Mouse (Mus musculus) frontal cortex, postnatal 10 days (tissue): ENCODE data around the gene Cadm2.

Source experiments
- DNase-seq, 2 experiments: peaks; one replicate each; pipeline ENCODE4 v3.0.0; 2022; ENCODE audit warnings: low spot score in 2 of 2, mixed read lengths in 1 of 2

Gene Cadm2

DNA sequence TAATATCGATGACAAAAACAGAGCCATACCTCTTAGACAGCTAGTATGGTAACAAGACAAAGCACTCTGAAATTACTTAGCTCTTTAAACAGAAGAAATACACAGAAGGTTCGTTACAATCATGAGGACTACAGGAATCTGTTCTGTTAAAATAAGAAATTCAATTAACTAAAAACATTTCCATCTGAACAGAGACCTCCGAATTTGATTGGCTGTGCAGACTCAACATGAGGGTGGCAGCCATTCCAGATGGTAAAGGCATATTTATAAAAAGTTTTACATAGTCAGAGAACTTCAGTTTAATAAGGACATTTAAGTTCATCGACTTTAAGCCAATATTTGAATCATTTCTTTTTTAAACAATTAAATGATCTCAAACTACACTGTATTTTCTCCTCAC, 105.2 kb downstream of the Cadm2 start:
- DNase-seq: no peak

DNA sequence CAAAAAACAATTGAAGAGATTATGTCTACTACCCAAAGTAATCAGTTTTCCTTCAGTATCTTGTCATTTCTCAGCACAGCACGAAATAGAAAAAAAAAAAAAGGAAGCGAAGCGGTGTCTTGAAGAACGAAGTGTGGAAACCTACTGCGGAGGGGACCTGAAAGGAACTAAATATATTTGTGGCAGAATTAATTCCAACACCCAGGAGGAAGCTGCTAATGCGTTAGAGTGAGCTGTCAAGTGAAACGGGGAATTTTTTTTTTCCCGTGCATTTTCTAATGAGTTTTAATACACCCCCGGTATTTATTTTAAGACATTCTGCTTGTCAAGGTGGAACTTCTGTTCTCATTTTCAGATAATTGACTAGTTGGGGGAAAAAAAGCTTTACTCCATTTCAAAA, 111.6 kb downstream of the Cadm2 start:
- no peak for DNase-seq

DNA sequence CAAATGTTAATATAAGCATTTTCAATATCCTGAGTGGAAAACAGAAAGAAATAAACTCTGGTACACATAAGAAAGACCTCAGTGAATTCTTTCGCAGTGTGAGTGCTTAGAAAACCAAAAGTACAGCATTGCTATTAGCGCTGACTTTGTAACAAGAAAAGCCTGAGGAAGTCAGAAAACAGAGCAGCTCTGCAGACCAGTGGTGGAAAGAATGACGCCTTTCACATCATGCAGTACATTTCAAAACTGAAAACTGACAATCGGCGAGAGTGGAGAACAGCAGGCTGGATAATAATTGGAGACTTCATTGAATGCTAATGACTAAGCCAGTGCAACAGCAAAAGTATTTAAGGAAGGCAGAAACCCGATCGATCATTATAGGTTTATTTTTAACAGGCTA, 138.2 kb downstream of the Cadm2 start:
- DNase-seq: no peak

DNA sequence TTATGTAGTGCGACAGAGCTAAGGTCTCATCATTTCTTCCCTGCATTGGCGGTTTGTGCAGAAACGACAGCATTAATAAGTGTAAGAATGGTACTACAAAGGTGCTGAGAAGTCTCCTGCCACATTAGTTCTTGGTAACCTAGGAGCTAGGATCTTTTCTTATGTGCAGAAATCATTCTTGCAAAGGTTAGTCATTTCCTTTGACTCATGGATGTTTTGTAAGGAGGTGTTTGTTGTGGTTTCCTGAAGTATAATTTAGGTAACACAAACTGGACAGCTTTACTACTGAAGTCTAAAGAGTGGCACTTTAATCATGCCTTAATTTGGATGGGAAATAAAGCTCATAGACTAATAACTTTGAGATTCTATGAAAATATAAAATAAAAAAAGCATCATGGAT, 153.7 kb downstream of the Cadm2 start:
- DNase-seq: no peak

DNA sequence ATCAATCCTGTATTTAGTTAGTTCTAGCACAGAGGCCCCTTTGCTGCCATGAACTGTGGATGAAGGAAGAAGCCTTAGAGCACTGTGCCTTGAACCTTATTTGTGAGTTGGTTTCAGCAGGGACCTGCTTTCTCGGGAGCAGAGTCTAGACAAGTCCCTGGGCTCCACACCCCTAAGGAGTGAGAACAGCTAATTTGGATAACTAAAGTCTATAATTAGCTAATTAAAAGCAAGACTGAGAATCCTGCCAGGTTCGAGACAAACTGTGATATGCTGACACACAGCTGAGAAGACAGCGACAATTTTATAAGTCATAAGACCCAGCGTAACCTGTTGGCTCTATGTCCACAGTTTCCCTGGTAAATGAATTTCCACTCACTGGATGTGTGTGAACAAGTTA, 184.4 kb downstream of the Cadm2 start:
- DNase-seq: no peak

DNA sequence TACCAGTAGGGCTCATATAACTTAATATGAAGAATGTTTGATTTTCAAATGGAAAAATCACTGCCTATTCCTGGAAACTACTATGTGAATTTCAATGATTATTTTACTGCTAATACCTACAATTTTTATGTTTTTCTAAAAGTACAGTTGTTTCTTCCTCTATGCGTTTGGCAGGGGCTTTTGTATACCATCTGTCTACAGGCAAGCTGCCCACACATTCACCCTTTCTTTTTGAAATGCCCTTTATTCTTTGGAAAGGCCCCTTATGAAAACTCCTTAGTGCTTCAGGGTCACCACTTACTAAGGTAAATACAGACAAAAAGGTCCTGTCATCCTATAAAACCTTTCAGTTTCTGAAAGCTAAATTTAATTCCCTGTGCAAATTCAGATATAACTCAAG, 195.3 kb downstream of the Cadm2 start:
- DNase-seq: no peak

DNA sequence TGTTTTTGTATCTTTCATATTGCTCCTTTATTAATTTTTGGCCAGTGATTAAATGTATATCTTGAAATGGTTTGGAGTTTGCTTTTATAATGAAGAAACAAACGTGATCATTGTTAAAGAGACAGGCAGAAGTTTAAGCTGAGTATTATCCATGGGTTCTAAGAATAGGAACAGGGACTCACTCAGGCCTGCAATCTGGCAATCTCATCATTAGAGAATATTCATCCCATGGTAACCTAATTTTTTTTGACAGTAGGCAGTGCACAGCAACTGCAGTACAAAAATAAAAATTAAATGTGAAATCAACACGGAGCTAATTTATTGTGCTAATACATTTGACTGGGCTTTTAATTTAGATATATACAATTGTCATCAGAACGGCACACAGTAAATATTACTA, 209.8 kb downstream of the Cadm2 start:
- DNase-seq: no peak

DNA sequence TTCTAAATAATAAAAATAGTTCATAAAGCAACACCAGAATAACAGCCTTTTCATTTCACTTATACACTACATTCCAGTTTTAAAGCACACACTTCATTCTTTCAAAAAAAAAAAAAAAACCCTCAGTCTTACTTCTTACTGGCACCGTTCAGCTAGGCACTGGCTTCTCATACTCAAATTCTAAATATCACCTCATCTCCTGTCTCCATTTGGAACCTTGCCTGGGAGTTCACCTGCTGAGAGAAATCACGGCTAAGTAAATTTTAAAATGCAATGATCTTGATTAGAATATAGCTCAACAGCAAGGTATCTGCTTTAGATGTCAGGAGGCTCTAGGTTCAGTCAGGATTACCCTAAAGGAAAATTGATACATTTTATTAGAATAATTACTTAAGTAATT, 210.2 kb downstream of the Cadm2 start:
- no peak for DNase-seq

DNA sequence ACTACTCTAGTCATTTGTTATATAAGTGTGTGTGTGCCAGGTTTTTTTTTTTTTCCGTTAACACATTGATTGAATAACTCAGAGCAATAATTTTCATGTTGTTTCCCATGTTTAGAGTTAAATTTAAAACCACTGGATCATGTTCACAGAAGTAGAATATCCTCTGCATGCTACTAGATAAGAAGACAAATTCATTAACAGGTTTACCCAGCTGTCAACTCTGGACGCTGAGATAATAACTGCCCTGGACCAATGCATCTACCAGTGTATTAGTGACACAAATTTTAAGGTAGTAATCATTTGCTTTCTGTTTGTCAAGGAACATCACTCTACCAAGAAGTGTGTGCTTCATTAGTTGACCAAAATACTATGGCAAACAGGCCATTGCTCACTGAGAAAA, 253.0 kb downstream of the Cadm2 start:
- DNase-seq: no peak

DNA sequence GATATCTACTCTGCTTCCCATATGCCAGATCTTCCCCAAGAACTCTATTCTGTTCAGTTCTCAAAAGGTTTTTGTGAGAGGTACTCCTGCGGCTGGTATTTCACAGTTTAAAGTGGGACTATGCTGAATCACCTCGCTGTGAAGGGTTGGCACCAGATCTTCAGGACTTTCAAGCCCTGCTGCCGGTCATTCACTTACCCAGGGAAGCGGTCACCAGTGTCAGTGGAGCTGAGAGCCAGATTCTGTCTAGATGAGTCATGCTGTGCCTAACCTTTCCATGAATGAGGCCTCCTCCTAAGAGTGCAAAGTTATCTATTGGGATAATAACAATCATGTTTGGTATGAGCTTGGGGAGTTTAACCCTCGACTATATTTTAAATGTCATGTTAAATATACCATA, 272.7 kb downstream of the Cadm2 start:
- DNase-seq: no peak

DNA sequence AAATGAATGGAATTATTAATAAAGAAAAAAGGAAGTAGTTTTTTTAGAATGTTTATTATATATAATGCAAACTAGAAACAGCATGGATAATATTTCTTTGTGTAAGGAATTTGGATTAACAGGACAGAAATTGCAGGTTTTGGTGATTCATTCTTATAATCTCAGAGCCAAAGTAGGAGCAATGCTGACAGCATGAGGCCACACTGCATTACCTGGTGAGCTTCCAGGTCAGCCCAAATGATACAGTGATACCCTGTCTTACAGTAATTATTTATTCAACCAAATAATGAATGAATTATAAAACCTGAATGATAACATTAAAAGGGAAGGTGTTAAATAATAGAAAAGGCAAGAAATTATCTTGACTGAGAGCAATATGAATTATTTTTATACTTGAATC, 273.1 kb downstream of the Cadm2 start:
- DNase-seq: no peak

DNA sequence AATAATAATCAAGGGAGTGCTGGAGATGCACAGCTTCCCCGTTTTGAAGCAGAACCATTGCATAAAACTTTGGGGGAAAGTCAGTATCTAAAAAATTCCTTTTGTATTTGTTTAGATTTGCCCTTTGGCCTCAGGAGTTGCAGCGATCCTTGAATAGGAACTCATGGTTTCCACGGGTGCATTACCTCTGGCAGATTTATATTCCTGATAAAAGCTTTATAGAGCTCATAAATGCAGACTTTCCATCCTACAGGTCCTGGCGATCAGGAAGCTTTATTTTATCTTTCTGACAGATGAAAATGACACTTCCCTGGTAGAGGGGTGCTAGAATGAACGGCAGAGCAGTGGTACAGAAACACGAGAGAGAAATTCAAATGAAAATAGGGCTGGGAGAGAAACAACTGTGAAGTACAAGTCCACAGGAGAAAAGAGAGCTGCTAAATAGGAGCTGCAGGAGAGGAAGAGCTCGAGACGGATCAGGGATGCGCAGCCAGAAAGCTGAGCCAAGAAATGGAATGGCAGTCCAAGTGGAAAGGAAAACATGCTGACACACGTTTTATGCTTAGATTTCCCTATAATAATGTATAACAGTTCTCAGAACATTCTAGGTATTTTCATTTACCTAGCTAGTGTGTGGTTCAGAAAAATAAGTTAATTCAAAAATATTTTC, 274.0 kb downstream of the Cadm2 start:
- DNase-seq: no peak

DNA sequence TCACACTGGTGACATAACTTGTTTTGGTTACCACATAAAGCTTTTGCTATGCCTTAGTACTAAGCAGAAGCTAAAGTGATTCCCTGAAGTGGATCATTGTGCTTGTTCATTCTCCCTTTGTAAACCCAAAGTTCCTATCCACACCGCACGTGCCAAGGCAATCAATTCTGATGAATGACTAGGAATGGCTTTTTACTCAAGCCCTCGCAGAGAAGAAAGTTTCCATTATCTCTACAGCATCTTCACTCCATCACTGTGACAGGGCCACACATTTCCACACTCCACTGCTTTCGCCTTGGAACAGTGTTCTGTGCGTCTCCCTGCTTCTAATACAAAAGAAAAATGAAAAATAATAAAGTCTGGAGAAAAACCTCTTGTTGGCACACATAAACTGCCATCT, 276.5 kb downstream of the Cadm2 start:
- no peak for DNase-seq

DNA sequence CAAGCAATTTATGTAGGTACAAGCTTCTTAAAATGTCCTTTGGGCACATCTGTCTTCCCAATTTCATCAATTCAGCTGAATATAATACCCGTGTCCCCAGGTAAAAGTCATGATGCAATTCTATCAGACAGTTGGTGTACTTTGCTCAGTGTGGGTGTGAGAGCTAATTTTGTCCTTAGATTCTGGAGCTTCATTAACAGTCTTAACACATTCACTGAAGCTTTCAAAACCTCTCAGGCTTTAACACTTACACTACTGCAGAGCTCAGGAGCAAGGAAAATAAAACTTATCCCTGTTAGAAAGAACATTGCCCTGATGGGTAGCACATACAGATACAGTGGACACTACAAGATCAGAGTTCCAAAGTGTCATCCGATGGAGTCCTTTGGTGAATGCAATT, 309.7 kb downstream of the Cadm2 start:
- no peak for DNase-seq

DNA sequence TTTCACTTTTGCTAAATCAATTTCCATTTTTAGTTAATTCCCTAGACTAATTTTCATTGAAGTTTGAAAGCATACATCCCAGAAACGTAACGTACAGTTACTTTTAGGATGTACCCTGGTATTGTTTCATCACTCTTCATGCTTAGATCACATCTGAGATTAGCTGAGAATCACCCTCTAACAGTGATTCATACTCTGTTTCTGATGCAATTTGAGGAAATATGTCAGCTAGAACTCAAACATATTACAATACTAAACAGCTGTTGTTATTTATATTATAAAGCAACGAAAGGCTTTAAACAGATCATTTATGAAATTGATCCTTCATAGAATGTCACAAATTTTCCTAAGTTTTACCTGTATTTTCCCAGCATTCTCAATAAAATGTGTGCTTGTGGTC, 336.0 kb downstream of the Cadm2 start:
- DNase-seq: no peak

DNA sequence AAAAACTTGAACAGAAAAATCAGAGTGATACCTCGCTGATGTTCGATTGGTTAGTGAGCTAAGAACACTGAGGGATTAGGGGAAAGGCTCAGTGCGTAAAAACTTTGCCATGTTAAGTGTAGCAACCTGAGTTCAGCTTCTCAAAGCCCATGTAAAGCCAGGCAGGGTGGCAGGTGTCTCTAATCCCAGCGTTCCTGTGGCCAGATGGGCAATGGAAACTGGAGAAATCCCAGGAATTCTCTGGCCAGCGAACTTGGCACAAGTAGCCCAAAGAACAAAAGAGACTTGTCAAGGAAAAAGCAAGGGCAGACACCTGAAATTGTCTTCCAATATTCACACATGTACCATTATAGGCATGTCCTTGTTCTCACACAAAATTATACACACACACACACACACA, 377.1 kb downstream of the Cadm2 start:
- no peak for DNase-seq

DNA sequence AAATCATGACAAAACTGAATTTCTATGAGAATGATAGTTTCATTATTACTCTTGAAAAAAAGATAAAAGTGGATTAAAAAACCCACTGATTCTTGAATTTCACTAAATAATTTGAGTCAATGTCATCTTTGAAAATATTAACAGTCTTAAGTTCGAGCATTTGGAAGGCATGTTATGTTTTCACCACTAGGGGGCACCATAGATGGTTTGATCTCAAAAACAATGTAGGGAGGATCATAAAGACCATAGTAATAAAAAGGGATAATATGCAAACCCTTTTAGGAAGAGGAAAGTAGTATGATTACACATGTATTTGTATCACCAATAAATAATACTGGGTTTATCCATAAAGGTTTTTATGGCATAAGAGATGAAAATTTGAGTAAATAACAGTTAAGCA, 385.8 kb downstream of the Cadm2 start:
- no peak for DNase-seq

DNA sequence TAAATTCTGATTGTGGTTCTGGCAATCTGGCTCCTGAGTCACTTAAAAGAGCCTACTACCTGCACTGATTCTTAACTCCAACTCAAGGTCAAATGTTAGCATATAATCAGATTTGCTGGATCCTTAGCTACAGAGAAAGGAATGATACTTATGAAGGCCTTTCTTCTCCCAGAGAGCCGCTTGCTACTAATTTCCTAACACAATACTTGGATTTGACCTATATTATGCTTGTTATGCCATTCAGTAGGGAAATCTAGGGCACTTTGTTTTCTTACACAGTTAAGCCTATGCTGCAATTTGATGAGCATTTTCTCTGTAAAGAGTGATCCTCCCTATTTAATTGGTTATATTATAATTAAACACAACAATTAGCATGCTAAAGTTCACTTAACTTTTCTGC, 394.0 kb downstream of the Cadm2 start:
- no peak for DNase-seq

DNA sequence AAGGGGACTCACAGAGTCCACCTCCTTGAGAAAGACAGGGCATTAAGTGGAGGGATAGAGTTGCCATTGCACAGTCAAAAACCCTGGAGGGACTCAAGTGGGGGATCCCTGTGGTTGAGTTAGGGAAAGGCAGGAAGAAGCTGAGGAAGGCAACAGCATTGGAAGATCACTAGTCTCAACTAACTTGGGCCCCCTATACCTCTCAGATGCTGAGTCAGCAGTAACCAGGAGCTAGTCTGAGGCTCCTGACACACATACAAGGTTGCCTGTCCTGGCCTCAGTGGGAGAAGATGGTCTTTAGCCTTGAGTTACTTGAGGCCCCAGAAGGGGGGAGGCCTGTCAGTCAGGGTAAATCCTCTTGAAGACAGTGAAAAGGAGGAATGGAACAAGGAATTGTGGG, 417.4 kb downstream of the Cadm2 start:
- DNase-seq: no peak

DNA sequence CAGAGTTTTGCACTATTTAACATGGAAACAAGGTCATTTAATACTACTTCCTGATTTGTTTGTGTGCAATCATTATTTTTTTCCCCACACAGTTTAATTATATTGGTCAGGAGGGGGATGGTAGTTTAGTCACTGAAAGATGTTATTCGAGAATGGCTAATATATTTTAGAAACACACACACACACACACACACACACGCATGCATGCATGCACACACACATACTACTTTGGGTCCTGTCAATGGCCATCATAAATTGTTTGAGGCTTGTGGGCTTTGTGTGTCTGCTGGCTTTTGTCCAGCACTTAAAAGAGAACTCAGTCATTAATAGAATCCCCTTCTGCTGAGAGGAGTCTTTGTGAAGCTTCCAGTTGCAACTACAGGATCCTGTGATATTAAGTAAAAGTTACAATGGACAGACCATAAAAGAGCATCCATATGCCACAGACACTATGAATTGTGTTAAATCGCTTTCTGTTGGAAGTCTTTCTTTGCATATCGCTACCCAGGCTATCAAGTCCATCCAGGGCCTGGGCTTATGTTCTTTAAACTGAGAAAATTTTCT, 427.8 kb downstream of the Cadm2 start:
- no peak for DNase-seq

DNA sequence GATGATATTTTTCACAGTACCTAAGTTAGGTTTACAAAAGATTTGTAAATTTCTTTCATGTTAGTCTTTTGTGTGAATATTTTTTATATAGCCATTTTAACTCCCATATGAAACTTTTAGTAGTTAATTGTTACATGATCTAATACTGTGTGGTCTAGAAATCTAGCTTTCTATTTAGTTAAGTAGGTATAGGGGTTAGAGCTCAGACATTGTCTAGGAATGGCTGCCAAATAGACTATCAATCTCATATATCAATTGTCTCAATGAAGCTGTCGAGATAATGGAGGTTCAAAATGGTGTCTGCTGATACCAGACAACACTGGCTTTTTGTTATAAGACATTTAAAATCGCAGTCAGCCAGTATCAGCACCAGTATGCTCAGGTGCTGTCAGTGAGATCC, 428.3 kb downstream of the Cadm2 start:
- DNase-seq: no peak

DNA sequence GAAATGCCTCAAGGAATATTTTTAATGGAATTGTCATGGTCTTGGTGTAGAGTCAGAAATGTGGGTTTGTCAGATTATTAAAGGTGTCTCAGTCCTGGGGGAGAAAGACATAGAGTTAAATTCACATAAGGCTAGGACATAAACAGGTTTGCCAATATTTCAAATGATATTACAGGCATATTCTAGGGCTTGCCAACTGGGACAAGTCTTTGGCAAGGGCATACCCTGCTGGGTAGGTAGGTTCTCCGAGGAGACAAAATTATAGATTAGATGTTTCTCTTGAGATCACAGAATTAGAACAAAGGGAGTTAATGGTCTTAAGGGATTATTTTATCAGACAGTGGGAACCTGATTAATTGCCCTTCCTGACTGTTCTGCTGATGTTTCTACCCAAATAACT, 434.4 kb downstream of the Cadm2 start:
- DNase-seq: no peak

DNA sequence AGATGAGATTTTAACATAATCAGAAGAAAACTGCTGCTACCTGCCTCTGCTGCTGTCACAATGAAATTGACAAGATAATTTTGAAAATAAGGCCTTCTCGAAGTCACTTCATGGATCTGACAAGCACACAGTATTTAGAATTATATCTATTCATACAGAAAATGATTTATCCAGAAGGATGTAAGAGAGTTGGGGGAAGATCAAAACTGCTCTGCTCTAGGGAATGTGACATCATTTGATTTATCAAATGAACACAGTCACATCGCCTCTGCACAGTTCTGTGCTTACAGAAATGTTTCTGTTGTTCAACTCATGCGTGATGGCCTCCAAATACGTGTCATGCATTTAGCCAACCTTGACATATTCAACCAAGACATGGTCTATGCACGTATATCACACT, 437.8 kb downstream of the Cadm2 start:
- no peak for DNase-seq

DNA sequence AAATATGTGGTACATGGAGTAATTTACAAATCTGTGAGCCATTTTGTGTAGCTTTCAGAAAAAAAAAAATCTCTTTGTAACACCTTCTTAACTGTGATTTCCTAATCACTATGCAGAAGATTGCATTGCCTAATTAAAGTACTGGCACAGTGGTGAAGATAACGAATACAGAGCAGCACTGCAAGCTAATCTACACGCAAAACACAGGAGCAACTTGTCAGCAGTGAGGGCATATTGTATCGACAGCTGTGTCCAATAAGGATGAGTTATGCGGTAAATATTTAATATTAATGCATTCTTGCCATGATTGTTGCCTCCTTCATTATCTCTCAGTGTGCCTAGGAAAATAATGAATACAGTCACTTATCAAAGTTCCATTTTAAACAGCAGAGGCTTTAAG, 445.3 kb downstream of the Cadm2 start:
- no peak for DNase-seq
